Mouse (Mus musculus) kidney, postnatal 36 days (tissue): ENCODE data around the gene AL732309.1.

ENCODE experiments used
- DNase-seq, 2 experiments: peaks; one replicate each; pipeline ENCODE4 v3.0.0; 2021 to 2022; ENCODE audit warnings: mixed read lengths in 2 of 2

AL732309.1 gene

GRCm38 (mm10) chr2:25211121-25211670 is 35.5 kb downstream of the AL732309.1 start, which contains the start of gene Nelfb:
Nelfb (minus strand) TSS chr2:25211489.
- DNase-seq = peak; percentile 93 to 95

GRCm38 (mm10) chr2:25210686-25211085 is 36.0 kb downstream of the AL732309.1 start:
- DNase-seq = peak in 1 of 2 experiments; percentile 27

- peak in 1 of 2 experiments; percentile 36 for DNase-seq
Measured at GRCm38 (mm10) chr2:25207593-25207992, 39.1 kb downstream of the AL732309.1 start.

GRCm38 (mm10) chr2:25203631-25204214 is 42.9 kb downstream of the AL732309.1 start:
- DNase-seq = peak in 1 of 2 experiments; percentile 61

- no peak for DNase-seq
Measured at GRCm38 (mm10) chr2:25200631-25201030, 46.0 kb downstream of the AL732309.1 start.

- DNase-seq = no peak
Measured at GRCm38 (mm10) chr2:25197946-25198345, 48.7 kb downstream of the AL732309.1 start.

- peak in 1 of 2 experiments; percentile 40 for DNase-seq
Measured at GRCm38 (mm10) chr2:25197191-25197590, 49.5 kb downstream of the AL732309.1 start.

GRCm38 (mm10) chr2:25196172-25196954 is 50.3 kb downstream of the AL732309.1 start, which contains the start of gene Tor4a:
Tor4a (minus strand) TSS chr2:25196886.
- peak; percentile 89 to 94 for DNase-seq

- DNase-seq = peak; percentile 89 to 90
Measured at GRCm38 (mm10) chr2:25195211-25196156, 51.2 kb downstream of the AL732309.1 start.
